Mouse (Mus musculus): ENCODE measurements at regions not wholly inside any gene's neighbourhood (a gene's known extent, or its start where the extent isn't known, plus 50 kb on each side); places are given as distances from the start of the nearest gene placed in this dataset.

GRCm38 (mm10) chr17:92077041-92077440 lies 984.2 kb upstream of the Nrxn1 start:
- CTCF ChIA-PET, result no interaction called here
- POLR2A ChIA-PET, result interaction anchor here in 1 of 4 experiments (0.6 kb wide), 1 partner anchor 199 kb away, joined by 4 read pairs; no protein-coding TSS in a partner anchor

All from embryonic stem cell, embryonic (primary cell).